17 mouse cellular contexts compared by ENCODE assay signal in genomic region chr1:106183701-106184100, GRCm38 (mm10).
"Had no signal": no experiment of that assay in that cellular context is flagged by ENCODE, and none has a peak within 500 bp of the region (broad histone marks: within the 10 kb centered on the region; RNA-seq: fewer than 3 reads in every experiment).

No protein-coding gene starts in this region.

- H3K4me3 ChIP-seq: lung, embryonic 15.5 days; megakaryocyte, embryonic 14.5 days; midbrain, embryonic 12.5 days; midbrain, embryonic 15.5 days; neural tube, embryonic 12.5 days; stomach, embryonic 15.5 days had no signal

- ATAC-seq: liver, postnatal 0 days; lung, postnatal 0 days; midbrain, embryonic 15.5 days had no signal

- H3K9ac ChIP-seq: liver, postnatal 0 days; lung, embryonic 15.5 days; midbrain, embryonic 12.5 days; midbrain, embryonic 15.5 days; neural tube, embryonic 12.5 days; stomach, embryonic 15.5 days had no signal

- H3K4me1 ChIP-seq: lung, embryonic 15.5 days; neural tube, embryonic 12.5 days; stomach, embryonic 15.5 days had no signal

- H3K4me2 ChIP-seq: lung, embryonic 15.5 days; midbrain, embryonic 12.5 days; midbrain, embryonic 15.5 days; neural tube, embryonic 12.5 days; stomach, embryonic 15.5 days had no signal

- H3K9me3 ChIP-seq: lung, embryonic 15.5 days; megakaryocyte, embryonic 14.5 days; midbrain, embryonic 12.5 days; midbrain, embryonic 15.5 days; neural tube, embryonic 12.5 days; stomach, embryonic 15.5 days had no signal

- DNase-seq: liver, postnatal 0 days; lung, adult 2 months; lung, postnatal 14 days; lung, postnatal 36 days; right cerebral cortex, postnatal 14 days; thymus, adult 2 months; thymus, postnatal 25 days; thymus, postnatal 4 days had no signal

- H3K27ac ChIP-seq: lung, embryonic 15.5 days; macrophage; midbrain, embryonic 12.5 days; midbrain, embryonic 15.5 days; neural tube, embryonic 12.5 days; stomach, embryonic 15.5 days; stomach, postnatal 0 days had no signal

- H3K36me3 ChIP-seq: lung, embryonic 15.5 days; midbrain, embryonic 12.5 days; midbrain, embryonic 15.5 days; neural tube, embryonic 12.5 days; stomach, embryonic 15.5 days had no signal

- H3K27me3 ChIP-seq: lung, embryonic 15.5 days; megakaryocyte, embryonic 14.5 days; midbrain, embryonic 12.5 days; midbrain, embryonic 15.5 days; neural tube, embryonic 12.5 days; stomach, embryonic 15.5 days had no signal
